Mouse (Mus musculus) forebrain, embryonic 10.5 days (tissue): Measurements from ENCODE around the gene Itga9. TPM values are rescaled to one million over a fixed set of nuclear protein-coding genes. Genes with fewer than 3 reads are reported as not detected.

ENCODE experiments used
- DNase-seq: peaks from one replicate; pipeline ENCODE4 v3.0.0-alpha.2; 2017; ENCODE audit warnings: low spot score; ENCODE audit errors: extremely low spot score
- H3K27ac ChIP-seq: fragments of 300-500 bp; sonication (generic); 2 replicates; pipeline ENCODE4 v1.5.1; 2016; ENCODE audit warnings: mild to moderate bottlenecking
- H3K27me3 ChIP-seq: fragments of 300-500 bp; sonication (generic); 2 replicates; pipeline ENCODE4 v1.6.1; 2016; ENCODE audit warnings: mild to moderate bottlenecking; ENCODE audit not compliant: poor library complexity, severe bottlenecking
- H3K36me3 ChIP-seq: fragments of 300-500 bp; sonication (generic); replicated peaks from 2 replicates; pipeline ENCODE4 v1.6.1; 2016; ENCODE audit warnings: mild to moderate bottlenecking, moderate library complexity
- H3K4me1 ChIP-seq: fragments of 300-500 bp; sonication (generic); 2 replicates; pipeline ENCODE4 v1.6.1; 2016
- H3K4me3 ChIP-seq: fragments of 300-500 bp; sonication (generic); 2 replicates; pipeline ENCODE4 v1.5.1; 2016; ENCODE audit warnings: mild to moderate bottlenecking, moderate library complexity
- H3K9me3 ChIP-seq: fragments of 300-500 bp; sonication (generic); 2 replicates; pipeline ENCODE4 v1.6.1; 2016; ENCODE audit warnings: mild to moderate bottlenecking, moderate library complexity
- WGBS: fragments of 180-500 bp; shearing (Covaris S2); methylation state at CpG from one replicate; pipeline ENCODE4 v1.1.7; 2016; 5-methylcytosine and 5-hydroxymethylcytosine counted together
- polyA plus RNA-seq: library from polyadenylated mRNA; unstranded; fragments of >200 nt; fragmentation: Nextera tagmentation; extraction: Ambion mirVana; gene quantifications from 2 replicates; pipeline ENCODE4 v1.2.1, GENCODE M21; 2016

Itga9 gene
- polyA plus RNA-seq, 1 experiment from 2014 or later: 6.1 TPM

GRCm38 (mm10) chr9:118812221-118812620 is 205.7 kb downstream of the Itga9 start:
- Histone ChIP-seq H3K36me3 (no peaks in the 10 kb centered on the region; the same call in 1 of the 2 replicates), H3K4me1 (no peaks in the 10 kb centered on the region; the same call in 1 of the 2 replicates), H3K9me3 (peaks cover 5% of the 10 kb centered on the region; the same call in 1 of the 2 replicates), H3K27me3 (no peaks in the 10 kb centered on the region), H3K4me3 (no peak overlapping the region), H3K27ac (no peak overlapping the region)
- WGBS: 96% methylated on average over 7 of the region's 7 CpGs
- DNase-seq: no peak

- 90% methylated on average over 5 of the region's 5 CpGs for WGBS
These were observed 207.0 kb downstream of the Itga9 start for GRCm38 (mm10) chr9:118813492-118813891.

GRCm38 (mm10) chr9:118814056-118814455 is 207.6 kb downstream of the Itga9 start:
- WGBS: 92% methylated on average over 16 of the region's 16 CpGs
- DNase-seq: no peak
- Histone ChIP-seq H3K9me3 (peaks cover 5% of the 10 kb centered on the region; the same call in 1 of the 2 replicates), H3K27me3 (no peaks in the 10 kb centered on the region), H3K27ac (no peak overlapping the region), H3K4me1 (no peaks in the 10 kb centered on the region; the same call in 1 of the 2 replicates), H3K4me3 (no peak overlapping the region), H3K36me3 (no peaks in the 10 kb centered on the region)

More at GRCm38 (mm10) chr9:118813492-118813891, 207.0 kb downstream of the Itga9 start:
- H3K27me3 ChIP-seq: no peaks in the 10 kb centered on the region
- H3K9me3 ChIP-seq: peaks cover 5% of the 10 kb centered on the region; the same call in 1 of the 2 replicates
- no peak overlapping the region for H3K27ac ChIP-seq
- no peaks in the 10 kb centered on the region; the same call in 1 of the 2 replicates for H3K4me1 ChIP-seq
- H3K36me3 ChIP-seq: no peaks in the 10 kb centered on the region
- DNase-seq: no peak
- H3K4me3 ChIP-seq: no peak overlapping the region

- Histone ChIP-seq H3K9me3 (peaks cover 5% of the 10 kb centered on the region; the same call in 1 of the 2 replicates), H3K4me1 (no peaks in the 10 kb centered on the region; the same call in 1 of the 2 replicates), H3K27me3 (no peaks in the 10 kb centered on the region), H3K27ac (no peak overlapping the region), H3K4me3 (no peak overlapping the region), H3K36me3 (no peaks in the 10 kb centered on the region)
- 90% methylated on average over 8 of the region's 8 CpGs for WGBS
- DNase-seq: no peak
These were observed 208.0 kb downstream of the Itga9 start for GRCm38 (mm10) chr9:118814461-118814860.

GRCm38 (mm10) chr9:118815543-118815942 is 209.1 kb downstream of the Itga9 start:
- no peak overlapping the region for H3K4me3 ChIP-seq
- no peaks in the 10 kb centered on the region; the same call in 1 of the 2 replicates for H3K4me1 ChIP-seq
- DNase-seq: no peak
- H3K9me3 ChIP-seq: peaks cover 5% of the 10 kb centered on the region; the same call in 1 of the 2 replicates
- WGBS: 95% methylated on average over 8 of the region's 8 CpGs
- H3K27me3 ChIP-seq: no peaks in the 10 kb centered on the region
- no peak overlapping the region for H3K27ac ChIP-seq
- H3K36me3 ChIP-seq: no peaks in the 10 kb centered on the region

GRCm38 (mm10) chr9:118818508-118818907 is 212.0 kb downstream of the Itga9 start:
- Histone ChIP-seq H3K36me3 (no peaks in the 10 kb centered on the region), H3K4me3 (no peak overlapping the region), H3K27me3 (no peaks in the 10 kb centered on the region), H3K9me3 (peaks cover 5% of the 10 kb centered on the region; the same call in 1 of the 2 replicates), H3K27ac (no peak overlapping the region), H3K4me1 (peaks cover 20% of the 10 kb centered on the region)
- no peak for DNase-seq
- 79% methylated on average over 3 of the region's 3 CpGs for WGBS

GRCm38 (mm10) chr9:118821220-118822185 is 215.0 kb downstream of the Itga9 start:
- Histone ChIP-seq H3K27me3 (no peaks in the 10 kb centered on the region), H3K4me1 (peaks cover 20% of the 10 kb centered on the region), H3K27ac (peak overlapping the region; percentile 87), H3K36me3 (no peaks in the 10 kb centered on the region), H3K9me3 (no peaks in the 10 kb centered on the region), H3K4me3 (peak overlapping the region; percentile 39)
- peak; percentile 46 for DNase-seq
- WGBS: 42% methylated on average over 21 of the region's 21 CpGs

- Histone ChIP-seq H3K4me3 (peak overlapping the region; percentile 39), H3K9me3 (no peaks in the 10 kb centered on the region), H3K27ac (peak overlapping the region; percentile 87), H3K36me3 (no peaks in the 10 kb centered on the region), H3K27me3 (no peaks in the 10 kb centered on the region), H3K4me1 (peaks cover 20% of the 10 kb centered on the region)
- DNase-seq: no peak
- 56% methylated on average over 3 of the region's 3 CpGs for WGBS
These were observed 215.7 kb downstream of the Itga9 start for GRCm38 (mm10) chr9:118822186-118822555.

GRCm38 (mm10) chr9:118822581-118822980 is 216.1 kb downstream of the Itga9 start:
- Histone ChIP-seq H3K4me3 (no peak overlapping the region), H3K9me3 (no peaks in the 10 kb centered on the region), H3K27me3 (no peaks in the 10 kb centered on the region), H3K4me1 (peaks cover 20% of the 10 kb centered on the region), H3K36me3 (no peaks in the 10 kb centered on the region), H3K27ac (peak overlapping the region; percentile 2; the same call in 1 of the 2 replicates)
- DNase-seq: no peak
- WGBS: 91% methylated on average over 2 of the region's 2 CpGs

- H3K27ac ChIP-seq: no peak overlapping the region
These were observed 224.6 kb downstream of the Itga9 start for GRCm38 (mm10) chr9:118831080-118831479.

GRCm38 (mm10) chr9:118832533-118832932 is 226.0 kb downstream of the Itga9 start:
- no peak overlapping the region for H3K4me3 ChIP-seq
- no peak for DNase-seq
- H3K27ac ChIP-seq: no peak overlapping the region
- WGBS: 78% methylated on average over 3 of the region's 3 CpGs
- peaks cover 4% of the 10 kb centered on the region; the same call in 1 of the 2 replicates for H3K4me1 ChIP-seq
- H3K27me3 ChIP-seq: no peaks in the 10 kb centered on the region
- peaks cover 15% of the 10 kb centered on the region; the same call in 1 of the 2 replicates for H3K36me3 ChIP-seq
- no peaks in the 10 kb centered on the region for H3K9me3 ChIP-seq

More at GRCm38 (mm10) chr9:118831080-118831479, 224.6 kb downstream of the Itga9 start:
- no peak for DNase-seq
- 85% methylated on average over 11 of the region's 11 CpGs for WGBS
- no peaks in the 10 kb centered on the region for H3K27me3 ChIP-seq
- H3K9me3 ChIP-seq: no peaks in the 10 kb centered on the region
- no peak overlapping the region for H3K4me3 ChIP-seq
- H3K4me1 ChIP-seq: peaks cover 4% of the 10 kb centered on the region; the same call in 1 of the 2 replicates
- peaks cover 11% of the 10 kb centered on the region; the same call in 1 of the 2 replicates for H3K36me3 ChIP-seq

GRCm38 (mm10) chr9:118833413-118833812 is 226.9 kb downstream of the Itga9 start:
- 80% methylated on average over 8 of the region's 8 CpGs for WGBS
- H3K9me3 ChIP-seq: no peaks in the 10 kb centered on the region
- H3K27ac ChIP-seq: no peak overlapping the region
- H3K4me3 ChIP-seq: no peak overlapping the region
- DNase-seq: no peak
- H3K27me3 ChIP-seq: no peaks in the 10 kb centered on the region
- peaks cover 4% of the 10 kb centered on the region; the same call in 1 of the 2 replicates for H3K4me1 ChIP-seq
- H3K36me3 ChIP-seq: peaks cover 15% of the 10 kb centered on the region; the same call in 1 of the 2 replicates
